Mouse (Mus musculus) fat pad, adult 2 months (tissue): ENCODE data around the gene Stard3.

ENCODE experiments used
- DNase-seq: peaks from one replicate; pipeline ENCODE4 v3.0.0-alpha.2; 2011; ENCODE audit warnings: low read depth, low spot score; ENCODE audit errors: extremely low read depth

Gene Stard3

DNA sequence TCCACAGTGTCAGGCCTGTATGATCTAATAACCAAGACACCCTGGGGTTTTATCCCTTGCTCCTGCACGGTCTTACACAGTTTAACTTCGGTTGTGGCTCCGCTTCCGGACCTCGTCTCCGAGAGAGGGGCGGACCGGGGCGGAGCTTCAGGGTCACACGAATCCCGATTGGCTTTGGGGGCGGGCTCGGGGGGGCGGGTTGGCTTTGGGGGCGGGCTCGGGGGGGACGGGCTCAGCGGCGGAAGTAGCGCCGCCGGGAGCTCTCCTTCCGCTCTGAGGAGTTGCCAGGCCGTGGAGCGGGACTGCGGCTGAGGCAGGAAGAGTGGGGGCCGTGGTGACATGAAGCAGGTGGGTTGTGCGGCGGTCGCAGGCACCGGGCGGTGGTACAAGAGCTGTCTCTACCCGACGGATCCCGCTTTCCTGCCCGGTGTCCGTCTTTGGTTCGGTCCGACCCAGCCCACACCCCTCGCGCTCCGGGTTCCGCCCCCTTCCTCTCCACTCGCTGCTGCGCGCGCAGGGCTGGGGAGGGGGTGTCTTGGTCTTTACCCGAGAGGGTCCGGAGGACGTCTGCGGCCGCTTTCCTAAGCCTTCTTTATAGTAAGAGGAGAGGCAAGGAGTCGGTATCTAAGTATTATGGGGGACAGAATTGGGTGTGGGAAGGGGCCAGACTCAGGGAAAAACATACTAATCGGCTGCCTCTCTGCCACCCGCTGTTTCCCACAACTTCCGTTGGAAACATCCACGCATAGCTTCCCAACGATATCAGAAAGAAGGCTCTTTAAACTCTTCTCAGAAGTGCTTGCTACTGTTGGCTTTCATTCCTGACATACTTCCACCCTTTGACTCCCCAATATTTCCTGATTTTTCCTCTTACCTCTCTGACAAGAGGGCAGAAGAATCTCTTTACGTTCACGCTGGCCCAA is at the start of gene Stard3:
TSS of gene Stard3 (plus strand) at position 208 of the 923 bp plus-strand sequence.
- no peak for DNase-seq

DNA sequence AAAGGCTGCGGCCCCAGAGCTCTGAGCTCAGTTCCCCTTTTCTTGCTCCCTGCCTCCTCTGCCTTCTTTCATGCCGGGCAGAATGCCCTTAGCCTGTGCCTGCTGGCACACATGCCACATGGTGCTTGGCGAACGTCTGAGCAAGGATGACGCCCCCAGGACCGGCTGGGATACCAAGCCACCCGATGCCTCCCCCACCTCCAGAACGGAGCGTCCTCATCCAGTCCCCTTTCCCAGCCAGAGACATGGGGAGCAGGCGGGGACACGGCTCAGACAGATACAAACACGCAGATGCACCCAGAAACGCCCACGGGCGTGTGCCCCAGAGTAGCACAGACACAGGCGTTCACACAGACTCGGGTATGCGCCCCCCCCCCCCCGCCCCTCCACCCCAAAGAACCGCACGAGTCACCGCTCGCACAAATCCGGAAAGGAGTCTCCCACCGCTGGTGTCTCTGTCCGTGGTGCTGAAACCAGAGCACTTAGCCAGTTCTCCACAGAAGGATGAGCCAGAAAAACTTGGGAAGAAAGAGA is 44.3 kb upstream of the Stard3 start:
- no peak for DNase-seq

DNA sequence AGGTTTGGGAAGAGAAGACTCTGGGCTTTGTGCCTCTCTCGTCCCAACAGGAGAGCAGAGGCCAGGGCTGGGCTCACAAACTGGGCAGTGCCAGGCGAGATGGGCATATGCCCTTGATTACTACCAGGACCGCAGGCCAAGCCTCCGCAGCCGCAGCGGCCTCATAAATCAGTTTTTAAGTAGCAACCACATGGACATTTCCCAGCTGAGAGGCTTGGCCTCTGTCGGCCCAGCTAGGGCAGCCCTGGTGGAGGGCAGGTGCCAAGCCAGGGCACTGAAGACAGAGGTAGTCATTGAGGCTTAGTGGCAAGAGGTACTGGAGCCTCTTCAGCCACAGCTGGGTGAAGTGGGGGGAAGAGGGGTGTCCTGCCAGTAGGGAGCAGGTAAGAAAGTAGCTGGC is 40.7 kb upstream of the Stard3 start:
- DNase-seq: no peak

DNA sequence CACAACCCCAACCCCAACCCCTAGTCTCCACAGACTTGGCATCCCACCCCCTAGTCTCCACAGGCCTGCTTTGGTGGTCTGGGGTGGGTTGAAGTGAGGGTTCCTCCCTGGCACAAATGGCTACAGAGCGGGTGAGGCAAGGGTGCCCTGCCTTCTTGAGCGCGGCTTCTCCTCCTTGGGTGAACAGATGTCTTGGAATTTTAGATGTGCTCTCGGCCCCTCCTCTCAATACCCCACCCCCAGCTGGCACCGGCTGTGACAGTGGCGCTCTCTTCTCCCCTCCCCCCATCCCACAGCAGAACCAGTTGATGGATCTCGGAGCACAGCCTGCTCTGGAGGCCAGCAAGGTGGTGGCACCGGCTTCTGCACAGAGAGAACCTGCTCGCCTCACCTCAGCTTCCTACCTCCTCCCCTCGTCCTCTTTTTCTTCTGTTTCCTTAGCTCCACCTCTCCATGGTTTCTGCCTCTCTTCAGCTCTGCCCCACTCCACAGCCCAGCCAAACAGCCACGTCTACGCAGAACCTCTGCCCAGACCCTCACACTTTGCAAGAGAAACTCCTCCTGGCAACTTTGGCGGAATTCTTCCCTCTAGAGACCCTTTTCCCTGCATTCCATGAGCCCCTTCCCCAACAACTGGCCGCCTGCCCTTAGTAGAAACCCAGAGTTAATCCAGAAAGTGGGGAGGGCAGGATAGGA is 39.6 kb upstream of the Stard3 start:
- DNase-seq: no peak

DNA sequence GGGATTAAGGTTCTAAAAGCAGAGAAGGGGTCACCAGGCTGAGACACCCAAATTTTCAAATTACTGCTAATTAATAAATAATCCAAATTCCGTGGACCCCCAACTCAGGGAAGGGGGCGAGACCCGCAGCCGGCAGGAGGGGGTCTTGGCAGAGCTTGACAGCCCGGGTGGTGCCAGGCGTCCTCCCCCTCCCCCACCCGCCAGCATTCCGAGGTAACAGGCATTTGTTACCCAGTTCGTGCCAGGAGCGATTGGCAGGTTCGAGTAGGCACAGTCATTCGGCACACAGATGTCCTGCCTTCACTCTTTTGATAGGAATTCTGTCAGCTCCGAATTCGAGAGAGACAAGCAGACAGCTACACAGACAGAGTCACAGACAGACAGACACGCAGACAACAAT is 39.0 kb upstream of the Stard3 start:
- no peak for DNase-seq

DNA sequence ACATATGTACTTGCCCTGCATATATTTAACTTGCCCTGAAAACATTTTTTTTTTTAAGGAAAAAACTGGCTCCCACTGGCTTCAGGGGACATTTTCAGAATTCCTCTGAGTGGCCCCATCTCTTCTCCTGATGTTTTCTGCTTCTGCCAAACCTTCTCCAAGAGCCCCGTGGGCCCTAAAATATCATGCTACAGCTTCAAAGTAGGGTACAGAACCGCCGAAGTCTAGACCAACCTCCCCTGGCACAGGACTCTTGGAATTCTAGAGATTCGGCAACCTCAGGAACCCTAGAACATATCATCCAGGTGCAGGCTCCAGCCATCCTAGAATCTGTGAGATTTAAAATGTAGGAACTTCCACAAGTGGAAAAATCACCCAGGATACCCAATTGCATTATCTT is 38.6 kb upstream of the Stard3 start:
- DNase-seq: no peak

DNA sequence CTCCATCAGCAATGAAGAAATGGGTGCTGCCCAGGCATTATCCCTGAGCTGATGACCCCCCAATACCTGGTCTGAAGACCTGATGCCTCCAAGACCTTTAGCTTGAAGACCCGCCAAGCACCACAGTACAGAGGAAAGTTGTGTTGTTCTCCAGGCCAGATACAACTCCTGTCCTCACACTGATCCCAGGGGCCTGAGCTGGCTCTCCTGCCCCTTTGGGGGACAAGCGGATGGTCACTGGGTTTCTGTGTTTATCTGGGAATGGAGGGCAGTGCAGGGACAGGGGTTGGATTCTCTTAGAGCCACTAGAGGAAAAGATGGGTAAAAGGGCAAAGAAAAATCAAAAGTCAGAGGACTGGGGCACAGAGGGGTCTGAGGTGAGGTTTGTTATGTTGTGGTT is 38.2 kb upstream of the Stard3 start:
- DNase-seq: no peak

DNA sequence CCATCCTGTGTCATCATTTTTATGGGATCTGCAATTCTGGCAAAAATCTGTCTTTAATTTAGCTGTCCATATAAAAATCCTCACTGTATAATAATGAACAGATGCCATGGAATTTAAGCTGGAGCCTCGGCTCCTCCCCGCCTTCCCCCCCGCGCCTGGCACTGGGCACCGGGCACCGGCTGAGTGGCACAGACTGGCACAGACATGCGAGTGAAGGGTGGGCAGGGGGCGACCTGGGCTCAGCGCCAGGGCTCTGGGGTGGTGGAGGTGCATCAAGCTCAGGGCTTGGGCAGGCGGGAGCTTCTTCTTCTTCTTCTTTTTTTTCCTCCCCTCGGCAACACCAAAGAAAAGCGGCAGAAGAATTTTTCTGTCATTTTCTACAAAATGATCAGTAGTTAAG is 37.8 kb upstream of the Stard3 start:
- no peak for DNase-seq

DNA sequence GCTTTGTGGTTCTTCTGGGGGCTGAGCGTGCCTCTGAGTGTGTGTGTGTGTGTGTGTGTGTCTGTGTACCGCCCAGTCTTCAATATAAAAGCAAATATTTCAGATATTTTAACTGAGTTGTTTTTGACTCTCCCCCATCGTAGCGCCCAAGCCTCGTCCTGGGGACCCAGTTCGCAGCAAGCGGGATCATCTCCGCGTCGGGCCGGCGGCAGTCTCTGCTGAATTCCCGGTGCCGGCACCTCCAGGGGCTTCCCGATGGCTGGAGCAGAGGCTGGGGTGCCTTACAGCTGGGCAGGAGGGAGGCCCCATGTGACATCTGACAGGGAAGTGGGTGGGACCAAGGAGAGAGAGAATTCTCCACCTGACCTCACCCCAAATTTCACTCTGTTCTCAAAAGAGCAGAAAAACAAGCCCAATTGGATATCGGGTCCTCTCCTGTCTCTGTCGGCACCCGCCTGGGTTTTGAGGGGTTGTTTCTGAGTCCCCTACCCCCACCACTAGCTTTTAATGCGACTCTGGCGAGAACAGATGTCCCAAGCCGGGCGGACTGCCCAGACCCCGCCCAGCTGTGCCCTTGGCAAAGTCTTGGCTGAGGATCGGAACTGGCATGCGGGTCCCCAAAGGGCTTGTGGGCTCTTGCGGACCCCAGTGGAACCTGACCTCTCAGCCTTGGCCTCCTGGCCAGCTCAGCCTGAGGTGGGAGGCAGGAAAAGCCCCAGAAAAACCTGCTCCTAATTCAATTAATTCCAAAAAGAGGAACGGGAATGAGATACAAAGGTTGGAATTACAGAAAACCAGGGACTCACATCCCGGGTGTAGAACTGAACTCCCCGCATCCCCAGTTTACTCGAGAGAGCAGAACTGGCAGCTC is 37.1 kb upstream of the Stard3 start:
- no peak for DNase-seq

DNA sequence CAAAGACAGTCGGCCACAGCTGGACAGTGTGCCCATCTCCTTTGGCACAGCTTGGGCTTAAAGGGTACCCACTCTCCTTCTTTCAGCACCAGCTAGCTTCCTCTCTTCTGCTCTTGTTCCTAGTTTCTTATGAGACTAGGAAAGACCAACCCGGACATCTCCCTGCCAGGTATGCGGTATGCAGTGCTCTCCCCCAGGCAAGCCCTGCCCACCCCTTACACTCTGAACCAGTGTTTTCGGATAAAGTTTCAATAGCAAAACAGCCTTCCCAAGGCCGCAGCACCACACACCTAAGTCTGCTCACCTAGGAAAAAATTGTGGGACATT is 36.5 kb upstream of the Stard3 start:
- DNase-seq: no peak

DNA sequence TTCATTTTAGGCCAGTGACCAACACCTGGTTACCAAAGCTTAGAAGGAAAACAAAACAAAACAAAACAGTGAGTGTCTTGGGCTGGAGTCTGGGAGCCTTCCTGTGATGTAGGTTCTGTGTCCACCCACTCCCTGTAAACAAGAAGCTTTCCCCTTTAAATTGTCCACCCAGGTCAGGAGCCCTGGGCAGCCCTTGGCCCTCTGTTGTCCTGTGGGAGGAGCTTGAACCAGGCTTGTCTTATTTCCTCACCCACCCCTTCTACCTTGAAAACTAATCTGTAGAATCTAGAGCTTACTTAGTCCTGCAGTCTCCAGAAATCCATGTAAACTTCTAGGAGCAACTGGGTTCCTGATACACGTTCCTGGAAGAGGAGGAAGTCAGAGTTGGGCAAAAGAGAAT is 36.0 kb upstream of the Stard3 start:
- DNase-seq: no peak

DNA sequence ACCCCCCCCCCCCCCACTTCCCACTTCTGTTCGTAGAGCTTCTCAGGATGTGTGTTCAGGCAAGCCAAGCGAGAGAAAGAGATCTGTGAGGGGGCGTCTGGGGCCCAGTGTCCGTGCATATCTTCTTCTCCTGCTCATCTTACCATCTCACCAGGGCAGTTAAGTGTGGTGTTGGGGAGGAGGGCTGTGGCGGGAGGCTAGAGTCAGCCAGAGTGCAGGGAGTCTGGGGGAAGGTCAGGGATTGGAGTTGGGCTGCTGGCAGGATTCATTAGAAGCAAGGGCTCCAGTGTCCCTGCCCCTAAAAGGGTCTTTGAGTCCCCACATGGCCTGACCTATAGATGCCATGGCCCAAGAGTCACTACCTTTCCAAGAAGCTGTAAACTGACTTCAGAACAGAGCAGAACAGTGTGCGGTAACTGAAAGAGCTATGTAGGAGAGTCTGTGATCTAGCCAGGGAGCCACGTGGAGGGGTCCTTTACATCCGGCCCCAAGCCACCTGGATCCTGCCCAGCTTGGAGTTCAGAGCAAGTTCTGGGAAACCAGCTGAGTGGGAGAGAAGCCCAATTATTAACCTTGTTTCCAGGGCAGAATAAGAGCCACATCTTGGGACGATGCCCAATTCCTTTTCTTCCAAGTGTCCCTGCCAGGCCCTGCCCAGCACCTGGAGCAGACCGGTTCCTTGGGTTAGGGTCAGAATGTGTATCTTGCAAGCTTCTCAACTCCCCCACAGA is 34.9 kb upstream of the Stard3 start:
- DNase-seq: no peak

DNA sequence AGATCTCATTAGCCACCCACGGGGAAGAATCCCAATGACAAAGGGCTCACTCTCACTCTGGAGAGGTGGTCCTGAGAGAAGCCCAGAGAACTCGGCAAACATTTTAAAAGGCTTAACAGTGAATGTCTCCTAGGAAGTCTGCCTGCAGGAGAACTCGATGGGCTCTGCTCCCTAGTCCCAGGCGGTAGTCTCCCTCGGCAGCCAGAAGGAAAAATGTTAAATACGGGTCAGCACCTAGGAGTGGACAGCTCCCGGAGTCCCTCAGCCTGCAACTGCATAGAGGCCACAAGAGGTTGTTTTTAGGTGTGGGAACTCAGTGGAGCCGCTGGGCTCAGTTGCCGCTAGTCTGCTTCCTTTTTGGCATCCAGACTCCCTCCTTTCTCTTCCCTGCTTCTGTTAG is 34.2 kb upstream of the Stard3 start:
- no peak for DNase-seq

DNA sequence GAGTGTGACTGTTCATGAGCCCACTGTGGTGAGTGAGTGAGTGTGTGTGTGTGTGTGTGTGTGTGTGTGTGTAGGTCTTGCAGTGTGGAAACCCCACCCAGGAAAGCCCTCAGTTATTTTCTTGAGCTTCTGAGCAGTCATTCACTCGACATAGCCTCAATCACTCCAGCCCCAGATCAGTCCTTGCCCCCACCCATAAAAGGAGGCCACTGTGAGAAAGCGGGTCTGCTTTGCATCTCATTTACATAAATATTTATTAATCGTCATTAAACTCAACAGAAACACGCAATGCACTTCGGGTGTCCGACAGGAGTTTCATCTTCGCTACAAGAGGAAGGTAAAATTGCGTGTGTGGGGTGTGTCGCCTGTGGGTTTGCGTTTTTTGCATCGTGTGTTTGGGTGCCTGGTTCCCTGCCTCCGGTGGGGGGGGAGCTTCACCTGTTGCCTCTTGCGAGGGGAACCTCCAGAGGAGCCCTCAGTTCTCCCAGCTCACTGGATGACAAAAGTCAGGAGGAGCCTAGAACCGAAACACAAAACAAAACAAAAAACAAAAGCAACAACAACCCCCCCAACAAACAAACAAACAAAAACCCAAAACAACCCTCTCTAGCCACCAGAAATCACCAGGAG is 32.9 kb upstream of the Stard3 start:
- no peak for DNase-seq

DNA sequence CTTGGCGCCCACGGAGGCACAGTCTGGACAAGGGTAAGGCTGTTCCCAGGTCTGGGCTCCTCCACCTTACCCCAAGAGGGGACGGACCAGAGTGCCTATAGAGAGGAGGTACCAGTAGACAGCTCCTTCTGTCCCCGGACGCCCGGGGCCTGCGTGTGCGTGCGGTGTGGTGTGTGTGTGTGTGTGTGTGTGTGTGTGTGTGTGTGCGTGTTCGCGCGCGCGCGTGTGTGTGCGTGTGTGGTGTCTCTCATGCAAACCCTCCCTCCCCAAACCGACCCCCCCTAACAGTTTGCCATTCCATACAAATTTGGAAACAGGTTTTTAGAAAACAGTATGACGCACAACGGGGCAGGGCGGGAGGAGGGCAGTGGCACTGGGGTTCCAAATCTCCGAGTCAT is 32.3 kb upstream of the Stard3 start:
- no peak for DNase-seq

DNA sequence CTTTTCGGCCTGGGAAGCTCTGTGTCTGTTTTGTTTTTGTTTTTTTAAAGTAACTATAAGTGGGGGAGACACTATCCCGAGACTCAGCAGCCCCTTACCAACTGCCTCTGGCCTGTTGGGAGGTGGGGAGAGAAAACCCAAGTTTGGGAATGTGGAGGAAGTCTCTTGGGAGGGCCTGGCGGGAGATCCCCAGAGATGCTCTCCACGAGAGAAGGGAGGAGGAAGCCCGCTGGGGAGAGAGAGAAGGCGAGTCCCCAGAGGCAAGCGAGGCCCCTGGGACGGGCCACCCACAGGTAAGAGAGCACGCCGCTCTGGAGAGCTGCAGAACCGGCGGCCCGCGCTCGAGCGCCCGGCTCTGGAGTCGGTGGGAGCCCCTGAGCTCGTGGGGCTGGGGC is 31.4 kb upstream of the Stard3 start:
- DNase-seq: no peak

DNA sequence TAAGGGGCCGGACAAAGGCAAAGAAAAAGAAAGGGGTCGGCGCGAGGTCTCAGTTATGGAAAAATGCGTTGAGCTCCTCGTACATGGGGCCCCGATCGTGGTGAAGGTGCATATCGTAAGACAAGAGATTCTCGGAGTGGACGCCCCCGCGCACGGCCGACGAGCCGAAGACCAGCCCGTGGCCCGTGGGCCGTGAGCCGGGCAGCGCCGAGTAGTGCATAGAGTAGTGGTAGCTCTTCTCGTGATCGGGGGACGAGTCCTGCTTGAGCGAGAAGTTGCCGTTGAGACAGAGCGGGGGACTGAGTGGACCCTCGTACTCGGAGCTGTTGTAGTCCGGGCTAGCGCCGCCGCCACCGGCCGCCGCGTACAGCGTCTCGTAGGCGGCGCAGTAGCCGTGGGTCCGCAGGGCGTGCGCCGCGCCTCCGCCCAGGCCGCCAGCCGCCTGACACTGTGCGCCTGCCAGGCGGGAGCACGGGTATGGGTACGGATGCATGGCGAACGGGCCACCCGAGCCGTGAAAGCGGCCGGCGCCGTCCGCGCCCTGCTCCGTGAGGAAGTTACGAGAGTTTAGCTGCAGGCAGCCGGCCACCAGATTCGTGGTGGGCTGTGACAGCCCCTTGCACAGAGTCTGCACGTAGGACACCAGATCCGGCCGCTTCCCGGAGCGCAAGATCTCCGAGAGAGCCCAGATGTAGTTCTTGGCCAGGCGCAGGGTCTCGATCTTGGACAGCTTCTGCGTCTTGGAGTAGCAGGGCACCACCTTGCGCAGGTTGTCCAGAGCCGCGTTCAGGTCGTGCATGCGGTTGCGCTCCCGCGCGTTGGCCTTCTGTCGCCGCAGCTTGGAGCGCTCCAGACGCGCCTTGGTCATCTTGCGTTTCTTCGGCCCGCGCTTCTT is 30.8 kb upstream of the Stard3 start:
- DNase-seq: no peak

DNA sequence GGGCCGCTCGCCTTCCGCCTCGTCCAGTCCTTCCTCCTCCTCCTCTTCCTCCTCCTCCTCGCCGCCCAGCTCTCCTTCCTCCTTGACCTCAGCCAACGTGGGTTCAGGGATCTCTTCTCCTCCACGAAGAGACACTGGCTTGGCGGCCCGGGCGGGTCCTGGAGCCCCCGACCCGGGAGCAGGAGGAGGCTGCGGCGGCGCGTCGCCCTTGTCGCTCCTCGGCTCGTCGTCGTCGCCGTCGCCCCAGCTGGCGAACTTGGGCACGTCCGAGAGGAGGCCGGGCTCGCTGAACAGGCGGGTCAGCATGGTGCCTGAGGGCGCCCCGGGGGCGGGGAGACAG is 30.2 kb upstream of the Stard3 start:
- no peak for DNase-seq

DNA sequence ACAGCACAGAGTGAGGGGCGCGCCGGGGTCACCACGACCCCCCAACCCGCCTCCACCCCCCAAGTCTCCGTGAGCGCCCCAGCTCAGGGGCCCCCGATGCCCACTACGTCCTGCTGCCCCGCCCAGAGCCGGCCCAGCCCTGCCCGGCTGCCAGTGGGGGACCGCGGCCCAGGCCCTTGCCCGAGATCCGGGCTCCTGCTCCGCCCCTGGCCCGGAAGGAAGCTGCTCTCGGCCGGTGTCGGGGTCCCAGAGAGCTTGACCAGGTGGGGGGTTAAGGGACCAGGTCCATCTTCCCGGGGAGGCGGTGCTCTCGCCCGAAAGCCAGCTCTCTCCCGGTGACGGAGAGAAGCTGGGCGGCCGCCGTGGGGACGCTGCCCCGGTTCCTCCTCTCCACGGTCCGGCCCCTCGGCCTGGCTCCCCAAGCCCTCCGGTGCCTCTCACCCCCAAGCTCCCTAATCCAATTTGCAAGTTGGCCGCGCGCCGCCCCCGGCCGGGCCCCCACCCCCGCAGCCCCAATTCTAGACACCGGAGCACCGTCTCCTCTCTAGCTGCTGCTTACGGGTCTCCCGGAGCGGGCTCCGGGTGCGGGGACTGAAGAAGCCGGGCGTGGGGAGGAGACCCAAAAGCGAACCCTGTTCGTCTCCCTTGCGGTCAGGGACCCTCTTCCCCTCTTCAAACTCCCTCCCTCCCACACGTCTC is 29.6 kb upstream of the Stard3 start:
- DNase-seq: no peak
